Mouse (Mus musculus) kidney, embryonic 15.5 days (tissue): ENCODE data around the gene Fat3. TPM values are rescaled to one million over a fixed set of nuclear protein-coding genes. Genes with fewer than 3 reads are reported as not detected.

Experiments used
- ATAC-seq: fragments of 200-750 bp; cut with Nextera tagmentation; replicated peaks from 2 replicates; pipeline ENCODE4 v1.8.0; 2017; ENCODE audit warnings: moderate TSS enrichment; ENCODE audit not compliant: low FRiP score
- H3K27ac ChIP-seq: fragments of 300-500 bp; sonication (generic); 2 replicates; pipeline ENCODE4 v1.5.1; 2015; ENCODE audit warnings: mild to moderate bottlenecking, inconsistent platforms
- H3K27me3 ChIP-seq: fragments of 300-500 bp; sonication (generic); 2 replicates; pipeline ENCODE4 v1.6.1; 2015; ENCODE audit warnings: inconsistent platforms
- H3K36me3 ChIP-seq: fragments of 300-500 bp; sonication (generic); 2 replicates; pipeline ENCODE4 v1.6.1; 2015; ENCODE audit warnings: inconsistent platforms
- H3K4me1 ChIP-seq: fragments of 300-500 bp; sonication (generic); 2 replicates; pipeline ENCODE4 v1.6.1; 2015; ENCODE audit warnings: inconsistent platforms
- H3K4me2 ChIP-seq: fragments of 300-500 bp; sonication (generic); 2 replicates; pipeline ENCODE4 v1.6.1; 2015; ENCODE audit warnings: moderate library complexity, mild to moderate bottlenecking, inconsistent platforms
- H3K4me3 ChIP-seq: fragments of 300-500 bp; sonication (generic); replicated peaks from 2 replicates; pipeline ENCODE4 v1.5.1; 2015; ENCODE audit warnings: mild to moderate bottlenecking, inconsistent platforms
- H3K9ac ChIP-seq: fragments of 300-500 bp; sonication (generic); 2 replicates; pipeline ENCODE4 v1.6.1; 2015; ENCODE audit warnings: mild to moderate bottlenecking, inconsistent platforms
- H3K9me3 ChIP-seq: fragments of 300-500 bp; sonication (generic); replicated peaks from 2 replicates; pipeline ENCODE4 v1.6.1; 2016; ENCODE audit warnings: inconsistent platforms
- WGBS: fragments of 180-500 bp; shearing (Covaris S2); methylation state at CpG from one replicate; pipeline ENCODE4 v1.1.7; 2015; ENCODE audit warnings: mixed read lengths; 5-methylcytosine and 5-hydroxymethylcytosine counted together
- polyA plus RNA-seq: library from polyadenylated mRNA; unstranded; fragments of >200 nt; fragmentation: Nextera tagmentation; extraction: Ambion mirVana; gene quantifications from 2 replicates; pipeline ENCODE4 v1.2.1, GENCODE M21; 2015

The Fat3 gene
- polyA plus RNA-seq, result 2.9 and 3.3 TPM in 2 replicates

DNA sequence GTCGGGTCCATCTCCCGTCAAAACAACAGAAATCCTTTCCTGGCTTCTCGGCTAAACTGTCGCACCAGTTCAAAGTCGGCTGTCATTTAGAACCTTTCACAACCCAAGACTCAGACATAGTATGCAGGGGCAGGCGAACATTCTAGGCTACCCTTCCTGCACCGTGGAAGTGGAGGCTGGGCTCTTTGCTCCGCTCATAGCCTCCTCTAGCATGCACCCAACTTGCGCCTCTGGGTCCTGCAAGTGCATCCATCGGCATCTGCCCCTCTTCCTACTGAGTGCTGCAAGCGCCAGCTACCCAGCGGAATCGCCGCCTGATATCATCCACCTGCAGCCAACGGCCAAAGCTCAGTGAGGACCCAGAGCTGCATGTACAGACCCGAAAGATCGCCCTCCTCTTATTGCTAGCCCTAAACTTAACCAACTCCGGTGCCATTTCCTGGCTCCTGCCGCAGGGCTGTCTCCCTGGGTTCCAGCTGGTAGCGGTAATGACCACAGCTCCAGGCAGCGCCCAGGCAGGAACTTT lies at the start of gene Fat3:
Gene Fat3 (minus strand): TSS at position 100 of the 526 bp plus-strand sequence.
- Histone ChIP-seq H3K4me1 (peaks cover 27% of the 10 kb centered on the region), H3K9ac (peak within 1 kb of the TSS; percentile 56), H3K4me2 (peak within 1 kb of the TSS; percentile 98), H3K27ac (peak within 1 kb of the TSS; percentile 79), H3K9me3 (no peaks in the 10 kb centered on the region), H3K27me3 (peaks cover 22% of the 10 kb centered on the region), H3K4me3 (peak within 1 kb of the TSS; percentile 67), H3K36me3 (no peaks in the 10 kb centered on the region)
- ATAC-seq, result peak; percentile 23
- under 1% methylated on average over 21 of the region's 21 CpGs for WGBS

DNA sequence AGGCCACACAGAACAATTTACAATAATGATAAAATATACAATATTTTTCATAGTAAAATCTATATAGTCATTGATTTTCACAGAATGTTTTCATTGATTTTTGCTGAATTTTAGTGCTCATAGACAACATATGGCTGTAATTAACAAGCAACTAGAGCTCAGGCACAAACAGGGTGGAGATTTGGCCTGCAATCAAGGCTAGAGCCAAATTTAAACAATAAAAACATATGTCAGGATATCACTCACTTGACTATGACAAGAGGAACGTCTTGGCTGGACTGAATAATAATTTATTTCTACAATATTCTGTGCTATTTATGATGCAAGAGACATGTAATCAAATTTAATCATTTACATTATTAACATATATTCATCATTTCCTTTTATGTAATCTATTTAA lies 31.8 kb upstream of the Fat3 start:
- no peak overlapping the region for H3K27ac ChIP-seq
- H3K4me2 ChIP-seq, result no peak overlapping the region
- H3K4me3 ChIP-seq, result no peak overlapping the region
- H3K9ac ChIP-seq, result no peak overlapping the region
- WGBS, result 44% methylated on average over 1 of the region's 1 CpGs
- no peaks in the 10 kb centered on the region for H3K27me3 ChIP-seq
- H3K4me1 ChIP-seq, result no peaks in the 10 kb centered on the region
- no peak for ATAC-seq
- H3K36me3 ChIP-seq, result no peaks in the 10 kb centered on the region
- H3K9me3 ChIP-seq, result no peaks in the 10 kb centered on the region

GRCm38 (mm10) chr9:16517543-16517942 lies 16.5 kb upstream of the Fat3 start:
- Histone ChIP-seq H3K4me1 (no peaks in the 10 kb centered on the region), H3K27ac (no peak overlapping the region), H3K4me3 (no peak overlapping the region), H3K27me3 (no peaks in the 10 kb centered on the region), H3K9me3 (no peaks in the 10 kb centered on the region), H3K4me2 (no peak overlapping the region), H3K36me3 (no peaks in the 10 kb centered on the region), H3K9ac (no peak overlapping the region)
- peak; percentile 90 for ATAC-seq
- WGBS, result 33% methylated on average over 1 of the region's 1 CpGs

DNA sequence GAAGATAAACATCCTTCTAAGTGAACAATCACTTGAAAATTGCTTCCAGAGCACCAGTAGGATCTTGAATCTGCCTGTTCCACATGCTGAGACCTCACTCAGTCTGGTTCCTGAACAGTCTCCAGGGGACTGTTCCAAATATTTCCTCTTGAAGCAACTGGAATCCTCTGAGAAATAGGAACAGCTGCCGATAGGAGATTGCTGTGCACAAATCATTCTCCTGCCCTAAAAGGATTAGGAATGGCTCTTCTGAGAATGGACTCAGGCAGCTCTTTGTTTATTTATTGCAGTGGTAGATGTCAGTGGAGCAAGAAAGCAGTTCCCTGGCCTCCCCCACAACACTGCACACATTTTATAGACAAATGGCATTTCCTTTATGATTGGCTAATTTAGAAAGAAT lies 10.9 kb upstream of the Fat3 start:
- no peak for ATAC-seq
- WGBS, result 16% methylated on average over 1 of the region's 1 CpGs
- H3K9ac ChIP-seq, result no peak overlapping the region
- no peaks in the 10 kb centered on the region for H3K4me1 ChIP-seq
- no peaks in the 10 kb centered on the region for H3K9me3 ChIP-seq
- H3K36me3 ChIP-seq, result no peaks in the 10 kb centered on the region
- no peak overlapping the region for H3K4me2 ChIP-seq
- H3K27me3 ChIP-seq, result no peaks in the 10 kb centered on the region
- no peak overlapping the region for H3K4me3 ChIP-seq
- no peak overlapping the region for H3K27ac ChIP-seq

GRCm38 (mm10) chr9:16503776-16504175 lies 2.7 kb upstream of the Fat3 start:
- H3K27ac ChIP-seq, result no peak overlapping the region
- H3K4me2 ChIP-seq, result no peak overlapping the region
- no peak for ATAC-seq
- no peak overlapping the region for H3K4me3 ChIP-seq
- WGBS, result 43% methylated on average over 2 of the region's 2 CpGs
- H3K27me3 ChIP-seq, result peaks cover 18% of the 10 kb centered on the region
- H3K9me3 ChIP-seq, result no peaks in the 10 kb centered on the region
- H3K4me1 ChIP-seq, result peaks cover 27% of the 10 kb centered on the region
- no peaks in the 10 kb centered on the region for H3K36me3 ChIP-seq
- H3K9ac ChIP-seq, result no peak overlapping the region

- peak overlapping the region; percentile 67 for H3K4me3 ChIP-seq
- H3K9me3 ChIP-seq, result no peaks in the 10 kb centered on the region
- peaks cover 18% of the 10 kb centered on the region for H3K27me3 ChIP-seq
- no peaks in the 10 kb centered on the region for H3K36me3 ChIP-seq
- H3K4me1 ChIP-seq, result peaks cover 27% of the 10 kb centered on the region
- ATAC-seq, result no peak
- H3K4me2 ChIP-seq, result peak overlapping the region; percentile 98
- H3K9ac ChIP-seq, result 0 out of 2 replicates have a peak overlapping the region, but pooled peaks have one; percentile 56
- no peak overlapping the region for H3K27ac ChIP-seq
- 12% methylated on average over 13 of the region's 13 CpGs for WGBS
Measured at GRCm38 (mm10) chr9:16502673-16503343, 1.7 kb upstream of the Fat3 start.

GRCm38 (mm10) chr9:16501990-16502672 lies 1.0 kb upstream of the Fat3 start:
- under 1% methylated on average over 52 of the region's 52 CpGs for WGBS
- Histone ChIP-seq H3K27ac (peak overlapping the region; percentile 79), H3K27me3 (peaks cover 19% of the 10 kb centered on the region), H3K4me1 (peaks cover 27% of the 10 kb centered on the region), H3K4me2 (peak overlapping the region; percentile 98), H3K36me3 (no peaks in the 10 kb centered on the region), H3K9ac (peak overlapping the region; percentile 56), H3K9me3 (no peaks in the 10 kb centered on the region), H3K4me3 (peak overlapping the region; percentile 67)
- peak; percentile 78 for ATAC-seq

GRCm38 (mm10) chr9:16500382-16501185 lies 501 bp downstream of the Fat3 start:
- ATAC-seq, result peak; percentile 63
- under 1% methylated on average over 41 of the region's 41 CpGs for WGBS
- Histone ChIP-seq H3K9ac (peak overlapping the region; percentile 56), H3K4me2 (peak overlapping the region; percentile 98), H3K4me3 (peak overlapping the region; percentile 67), H3K4me1 (peaks cover 27% of the 10 kb centered on the region), H3K36me3 (no peaks in the 10 kb centered on the region), H3K9me3 (no peaks in the 10 kb centered on the region), H3K27ac (peak overlapping the region; percentile 79), H3K27me3 (peaks cover 22% of the 10 kb centered on the region)

DNA sequence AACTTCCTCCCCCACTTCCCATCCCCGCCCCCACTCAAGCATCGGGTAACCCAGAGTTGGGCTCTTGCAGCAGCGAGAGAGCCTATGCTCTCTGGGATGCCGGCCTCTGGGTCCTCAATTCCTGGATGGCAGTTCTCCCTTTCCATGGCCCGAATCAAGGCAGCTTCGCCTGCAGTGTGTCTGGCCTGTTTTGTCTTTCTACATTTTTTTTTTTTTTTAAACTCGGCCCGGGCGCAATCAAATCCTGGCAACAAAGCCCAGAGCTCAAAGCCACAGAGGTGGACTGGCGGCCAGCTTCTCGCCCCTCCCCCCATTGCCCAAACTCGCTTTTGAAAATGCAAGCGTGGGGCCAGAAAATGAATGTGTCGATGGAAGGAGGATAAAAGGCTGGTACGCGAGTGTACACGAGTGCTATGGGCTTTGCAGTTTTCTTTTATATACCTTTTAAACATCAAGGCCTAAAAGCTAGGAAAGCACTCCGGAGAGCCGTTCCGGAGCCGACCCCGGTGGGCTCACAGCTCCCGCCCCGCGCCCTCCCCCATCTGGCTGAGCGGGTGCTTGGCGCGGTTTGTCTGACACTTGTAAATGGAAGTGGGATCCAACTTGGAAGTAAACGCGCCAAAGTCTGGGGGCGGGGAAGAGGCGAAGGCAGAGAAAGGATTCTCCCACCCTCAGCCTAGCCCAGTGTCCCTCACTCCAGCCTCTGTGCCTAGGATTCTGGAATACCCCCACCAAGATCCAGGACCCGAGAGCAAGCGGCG lies 1.3 kb downstream of the Fat3 start:
- peak overlapping the region; percentile 67 for H3K4me3 ChIP-seq
- H3K36me3 ChIP-seq, result no peaks in the 10 kb centered on the region
- H3K27ac ChIP-seq, result peak overlapping the region; percentile 79
- H3K4me1 ChIP-seq, result peaks cover 27% of the 10 kb centered on the region
- peak overlapping the region; percentile 98 for H3K4me2 ChIP-seq
- no peaks in the 10 kb centered on the region for H3K9me3 ChIP-seq
- H3K27me3 ChIP-seq, result peaks cover 22% of the 10 kb centered on the region
- peak overlapping the region; percentile 56 for H3K9ac ChIP-seq
- ATAC-seq, result peak; percentile 17
- WGBS, result under 1% methylated on average over 35 of the region's 35 CpGs

- WGBS, result 11% methylated on average over 4 of the region's 4 CpGs
- Histone ChIP-seq H3K36me3 (no peaks in the 10 kb centered on the region), H3K27ac (no peak overlapping the region), H3K4me1 (peaks cover 27% of the 10 kb centered on the region), H3K9me3 (no peaks in the 10 kb centered on the region), H3K27me3 (peaks cover 20% of the 10 kb centered on the region), H3K4me3 (no peak overlapping the region), H3K4me2 (peak overlapping the region; percentile 98), H3K9ac (no peak overlapping the region)
- ATAC-seq, result no peak
Measured at GRCm38 (mm10) chr9:16498876-16499275, 2.2 kb downstream of the Fat3 start.

DNA sequence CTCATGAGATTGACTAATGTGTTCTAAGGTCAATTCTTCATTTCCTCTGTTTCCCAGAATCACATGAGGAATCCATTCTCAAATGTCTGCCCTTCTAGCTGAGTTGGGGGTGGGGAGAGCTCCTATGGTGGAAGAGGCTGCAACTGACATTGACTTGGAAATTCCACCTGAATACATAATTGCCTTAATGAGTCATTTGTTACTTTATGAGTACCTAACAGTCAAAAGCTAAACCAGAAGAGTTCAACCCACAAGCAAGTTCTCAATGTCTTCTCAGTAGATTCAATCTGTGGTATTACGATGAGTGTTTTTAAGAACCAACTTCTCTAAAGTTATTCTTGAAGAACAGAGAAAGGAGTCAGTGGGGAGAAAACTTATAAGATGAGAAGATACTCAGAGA lies 3.7 kb downstream of the Fat3 start:
- Histone ChIP-seq H3K27ac (no peak overlapping the region), H3K27me3 (0 out of 2 replicates have a peak, but pooled peaks cover 7% of the 10 kb centered on the region), H3K9ac (no peak overlapping the region), H3K4me2 (no peak overlapping the region), H3K36me3 (no peaks in the 10 kb centered on the region), H3K4me3 (no peak overlapping the region), H3K4me1 (peaks cover 16% of the 10 kb centered on the region), H3K9me3 (no peaks in the 10 kb centered on the region)
- 100% methylated on average over 1 of the region's 1 CpGs for WGBS
- ATAC-seq, result no peak
